Mouse (Mus musculus): ENCODE results near the gene Gm21943. TPM values are rescaled to one million over a fixed set of nuclear protein-coding genes. Genes with fewer than 3 reads are reported as not detected.

Gene Gm21943
- total RNA-seq (2023) = not detected in 4 replicates

DNA sequence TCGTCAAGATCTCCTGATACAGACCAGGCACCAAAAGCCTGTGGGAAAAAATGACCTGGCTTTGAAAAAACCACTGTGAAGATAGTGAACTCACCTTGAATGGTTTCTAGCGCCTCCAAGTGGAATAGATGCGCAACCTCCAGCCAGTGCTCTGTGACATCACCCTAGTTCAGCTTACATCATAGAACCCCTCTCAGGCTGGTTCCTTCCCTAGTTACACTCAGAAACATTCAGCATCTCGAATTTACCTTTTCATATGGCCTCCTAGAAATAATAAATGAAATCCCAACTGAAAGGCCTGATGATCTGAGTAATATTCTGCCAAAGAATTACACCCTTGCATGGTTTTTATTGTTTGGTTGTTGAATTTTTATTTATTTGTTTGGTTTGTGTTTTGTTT is at the start of gene Gm21943:
Gm21943 (minus strand) TSS at position 101 of the 400 bp plus-strand sequence.

Other genes with a start within 250 kb of the Gm21943 start
- gene Gm28961, start 172.0 kb upstream of the Gm21943 start, total RNA-seq (2023) = not detected in 4 replicates